Mouse (Mus musculus): Measurements from ENCODE around the gene 2310030G06Rik. TPM values are rescaled to one million over a fixed set of nuclear protein-coding genes. Genes with fewer than 3 reads are reported as not detected.

The 2310030G06Rik gene
- polyA plus RNA-seq, 1 experiment from 2014 or later: 1.7 TPM

DNA sequence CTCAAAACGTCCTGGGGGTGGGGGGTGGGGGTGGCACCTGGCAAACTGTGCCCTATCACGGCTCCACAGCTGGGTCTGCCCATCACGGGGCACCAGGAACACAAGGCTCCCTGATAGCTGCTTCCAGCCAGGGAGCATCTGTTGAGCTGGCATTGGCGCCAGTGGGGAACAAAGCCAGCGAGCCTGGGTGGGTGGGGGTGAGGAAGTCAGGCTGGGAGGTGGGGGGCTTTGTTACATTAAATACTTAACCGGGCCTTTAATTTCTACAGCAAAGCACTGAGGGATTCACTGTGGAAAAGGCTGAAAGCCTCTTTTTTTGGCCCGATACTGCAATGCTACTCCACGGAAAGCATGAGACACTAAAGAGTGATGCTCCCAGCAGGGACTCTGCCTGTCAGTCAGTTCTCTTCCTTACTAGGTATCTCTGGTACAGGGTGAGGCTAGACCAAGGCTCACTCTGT lies 23.9 kb downstream of the 2310030G06Rik start:
- Histone ChIP-seq H3K4me1 (replicated peaks; ENCODE audit: control insufficient read depth, insufficient read depth, low read length) (peaks cover 50% of the 10 kb centered on the region), H3K9me3 (ENCODE audit: control insufficient read depth, low read length) (no peaks in the 10 kb centered on the region), H3K27ac (ENCODE audit: low read length) (peak overlapping the region; percentile 74), H3K36me3 (ENCODE audit: control insufficient read depth, insufficient read depth) (no peaks in the 10 kb centered on the region), H3K4me2 (ENCODE audit: low read length) (peak overlapping the region; percentile 31), H3K27me3 (replicated peaks; ENCODE audit: control insufficient read depth, insufficient read depth, low read length) (no peaks in the 10 kb centered on the region), H3K9ac (replicated peaks; ENCODE audit: low read depth, low read length) (no peak overlapping the region), H3K4me3 (replicated peaks; ENCODE audit: low read length) (no peak overlapping the region)
- 16% methylated on average over 8 of the region's 8 CpGs for WGBS
- peak; percentile 66 for ATAC-seq

DNA sequence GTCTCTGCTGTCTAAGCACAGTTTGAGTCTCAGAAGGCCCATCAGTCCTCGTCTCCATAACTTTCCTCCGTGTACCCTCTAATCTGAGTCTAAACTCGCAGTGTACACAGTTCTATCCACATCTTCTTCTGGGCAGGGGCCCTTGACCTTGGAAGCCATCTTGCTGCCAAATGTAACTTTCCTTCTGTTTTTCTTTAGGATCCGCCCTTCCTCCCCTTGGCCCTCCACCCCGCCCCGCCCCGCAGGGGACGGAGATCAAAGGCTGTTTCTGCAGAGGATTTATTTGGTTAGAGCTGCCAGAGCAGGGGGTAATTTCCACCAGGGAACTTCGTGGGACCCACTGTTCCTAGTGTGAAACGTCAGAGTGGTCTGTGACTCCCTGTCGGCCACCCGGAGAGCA lies 25.3 kb downstream of the 2310030G06Rik start:
- no peak overlapping the region for H3K9ac ChIP-seq (replicated peaks; ENCODE audit: low read depth, low read length)

DNA sequence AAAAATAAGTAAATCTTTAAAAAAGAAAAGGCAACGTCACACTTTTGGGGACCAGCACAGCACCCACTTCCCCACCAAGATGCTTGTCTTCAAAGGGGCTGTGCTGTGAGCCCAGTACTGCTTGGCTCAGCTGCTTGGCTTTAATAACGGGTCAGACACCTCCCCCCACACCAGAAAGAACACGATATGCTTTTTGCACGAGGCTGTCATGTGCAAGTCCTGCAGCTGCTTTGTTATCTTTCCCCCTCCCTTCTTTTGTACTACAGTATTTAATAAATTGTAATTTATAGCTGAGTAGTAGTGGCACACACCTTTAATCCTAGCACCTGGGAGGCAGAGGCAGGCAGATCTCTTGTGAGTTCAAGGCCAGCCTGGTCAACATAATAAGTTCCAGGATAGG lies 27.5 kb downstream of the 2310030G06Rik start:
- Histone ChIP-seq H3K9me3 (ENCODE audit: control insufficient read depth, low read length) (no peaks in the 10 kb centered on the region), H3K4me2 (ENCODE audit: low read length) (no peak overlapping the region), H3K27me3 (replicated peaks; ENCODE audit: control insufficient read depth, insufficient read depth, low read length) (no peaks in the 10 kb centered on the region), H3K4me3 (replicated peaks; ENCODE audit: low read length) (no peak overlapping the region), H3K4me1 (replicated peaks; ENCODE audit: control insufficient read depth, insufficient read depth, low read length) (peaks cover 21% of the 10 kb centered on the region), H3K27ac (ENCODE audit: low read length) (no peak overlapping the region), H3K36me3 (ENCODE audit: control insufficient read depth, insufficient read depth) (no peaks in the 10 kb centered on the region), H3K9ac (replicated peaks; ENCODE audit: low read depth, low read length) (no peak overlapping the region)
- no peak for ATAC-seq
- WGBS: 83% methylated on average over 4 of the region's 4 CpGs

More for the DNA sequence above, 25.3 kb downstream of the 2310030G06Rik start:
- no peaks in the 10 kb centered on the region for H3K27me3 ChIP-seq (replicated peaks; ENCODE audit: control insufficient read depth, insufficient read depth, low read length)
- H3K4me2 ChIP-seq (ENCODE audit: low read length): no peak overlapping the region
- H3K9me3 ChIP-seq (ENCODE audit: control insufficient read depth, low read length): no peaks in the 10 kb centered on the region
- no peak for ATAC-seq
- H3K4me1 ChIP-seq (replicated peaks; ENCODE audit: control insufficient read depth, insufficient read depth, low read length): peaks cover 37% of the 10 kb centered on the region
- no peaks in the 10 kb centered on the region for H3K36me3 ChIP-seq (ENCODE audit: control insufficient read depth, insufficient read depth)
- no peak overlapping the region for H3K27ac ChIP-seq (ENCODE audit: low read length)
- H3K4me3 ChIP-seq (replicated peaks; ENCODE audit: low read length): no peak overlapping the region
- WGBS: 51% methylated on average over 12 of the region's 12 CpGs

DNA sequence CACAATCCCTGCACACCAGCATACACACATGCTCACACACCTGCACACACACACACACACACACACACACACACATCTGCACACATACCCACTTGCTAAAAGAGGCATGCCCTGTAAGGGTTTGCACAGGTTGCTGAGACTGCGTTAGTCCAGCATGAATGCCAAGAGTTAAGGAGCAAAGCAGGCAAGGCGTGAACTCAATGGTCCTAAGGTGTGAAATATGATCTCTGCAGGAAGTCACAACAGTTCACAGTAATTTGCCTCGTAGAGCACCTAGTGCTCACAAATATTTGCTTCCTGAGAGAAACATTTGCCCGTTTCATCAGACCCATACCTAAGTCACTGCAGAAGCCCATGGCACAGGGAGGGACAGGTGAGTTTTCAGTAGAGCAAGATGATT lies 32.1 kb downstream of the 2310030G06Rik start:
- no peak overlapping the region for H3K9ac ChIP-seq (replicated peaks; ENCODE audit: low read depth, low read length)
- no peak overlapping the region for H3K4me2 ChIP-seq (ENCODE audit: low read length)
- H3K4me3 ChIP-seq (replicated peaks; ENCODE audit: low read length): no peak overlapping the region
- 76% methylated on average over 4 of the region's 4 CpGs for WGBS
- H3K27ac ChIP-seq (ENCODE audit: low read length): no peak overlapping the region
- no peaks in the 10 kb centered on the region for H3K4me1 ChIP-seq (replicated peaks; ENCODE audit: control insufficient read depth, insufficient read depth, low read length)
- H3K27me3 ChIP-seq (replicated peaks; ENCODE audit: control insufficient read depth, insufficient read depth, low read length): no peaks in the 10 kb centered on the region
- no peaks in the 10 kb centered on the region for H3K9me3 ChIP-seq (ENCODE audit: control insufficient read depth, low read length)
- no peaks in the 10 kb centered on the region for H3K36me3 ChIP-seq (ENCODE audit: control insufficient read depth, insufficient read depth)
- ATAC-seq: no peak

DNA sequence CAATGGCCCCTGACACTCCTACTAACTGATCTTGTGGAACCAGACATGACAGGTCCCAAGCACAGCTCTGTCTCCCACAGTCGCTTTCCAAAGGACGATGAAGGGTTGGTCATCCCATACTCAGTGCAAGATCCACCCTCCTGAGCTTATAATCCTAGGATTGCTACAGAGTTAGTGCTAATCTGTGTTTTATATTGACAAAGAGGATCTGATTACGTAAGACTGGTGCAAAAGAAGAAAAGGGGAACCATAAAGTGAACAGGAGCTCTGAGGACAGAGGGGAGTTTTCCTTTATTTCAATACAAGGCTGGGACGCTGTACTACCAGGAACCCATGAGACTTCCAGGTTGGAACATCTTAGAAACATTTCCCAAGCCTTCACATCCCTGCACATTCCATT lies 35.0 kb downstream of the 2310030G06Rik start:
- H3K9ac ChIP-seq (replicated peaks; ENCODE audit: low read depth, low read length): no peak overlapping the region
- no peak overlapping the region for H3K4me3 ChIP-seq (replicated peaks; ENCODE audit: low read length)
- no peaks in the 10 kb centered on the region for H3K27me3 ChIP-seq (replicated peaks; ENCODE audit: control insufficient read depth, insufficient read depth, low read length)
- no peaks in the 10 kb centered on the region for H3K9me3 ChIP-seq (ENCODE audit: control insufficient read depth, low read length)
- 82% methylated on average over 4 of the region's 4 CpGs for WGBS
- no peak for ATAC-seq
- no peaks in the 10 kb centered on the region for H3K36me3 ChIP-seq (ENCODE audit: control insufficient read depth, insufficient read depth)
- H3K4me2 ChIP-seq (ENCODE audit: low read length): no peak overlapping the region
- no peak overlapping the region for H3K27ac ChIP-seq (ENCODE audit: low read length)
- no peaks in the 10 kb centered on the region for H3K4me1 ChIP-seq (replicated peaks; ENCODE audit: control insufficient read depth, insufficient read depth, low read length)

DNA sequence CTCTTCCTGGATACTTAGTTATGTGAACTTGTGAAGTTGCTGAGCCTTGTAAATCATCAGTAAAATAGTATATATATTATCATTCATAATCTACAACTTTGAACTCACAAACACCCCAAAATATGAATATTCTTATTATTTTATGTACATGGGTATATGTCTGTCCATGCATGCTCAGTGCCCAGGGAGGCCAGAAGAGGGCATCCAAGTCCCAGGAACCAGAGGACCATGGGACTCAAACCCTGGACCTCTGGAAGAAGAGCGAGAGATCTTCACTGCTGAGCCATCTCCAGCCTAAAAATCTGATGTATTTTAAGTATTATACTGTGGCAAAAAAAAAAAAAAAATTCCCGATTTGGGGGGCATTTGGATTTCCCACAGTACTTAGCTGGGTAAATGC lies 37.2 kb downstream of the 2310030G06Rik start:
- H3K27me3 ChIP-seq (replicated peaks; ENCODE audit: control insufficient read depth, insufficient read depth, low read length): no peaks in the 10 kb centered on the region
- no peaks in the 10 kb centered on the region for H3K9me3 ChIP-seq (ENCODE audit: control insufficient read depth, low read length)
- H3K36me3 ChIP-seq (ENCODE audit: control insufficient read depth, insufficient read depth): no peaks in the 10 kb centered on the region
- WGBS: 32% methylated on average over 2 of the region's 2 CpGs
- H3K4me2 ChIP-seq (ENCODE audit: low read length): no peak overlapping the region
- no peak overlapping the region for H3K9ac ChIP-seq (replicated peaks; ENCODE audit: low read depth, low read length)
- no peak overlapping the region for H3K4me3 ChIP-seq (replicated peaks; ENCODE audit: low read length)
- ATAC-seq: 0 out of 2 replicates have a peak, but pooled peaks have one; percentile 61
- no peak overlapping the region for H3K27ac ChIP-seq (ENCODE audit: low read length)
- no peaks in the 10 kb centered on the region for H3K4me1 ChIP-seq (replicated peaks; ENCODE audit: control insufficient read depth, insufficient read depth, low read length)

DNA sequence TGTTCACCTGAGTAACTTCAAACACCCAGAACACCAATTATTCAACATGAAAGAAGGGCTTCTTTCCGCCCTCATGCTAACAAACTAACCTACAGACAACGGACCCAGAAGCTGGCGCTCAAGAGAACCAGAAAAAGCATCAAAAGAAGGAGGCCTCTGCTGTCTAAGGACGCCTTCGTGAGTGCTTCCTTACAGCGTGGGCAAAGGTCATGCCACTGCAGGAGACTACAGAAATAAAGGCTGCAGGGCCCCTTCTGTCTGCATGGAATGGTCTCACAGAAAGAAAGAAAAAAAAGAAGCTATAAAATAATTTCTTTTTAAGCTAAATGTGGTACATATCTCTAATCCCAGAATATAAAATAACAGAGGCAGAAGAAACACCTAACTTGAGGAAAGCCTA lies 41.4 kb downstream of the 2310030G06Rik start:
- no peaks in the 10 kb centered on the region for H3K9me3 ChIP-seq (ENCODE audit: control insufficient read depth, low read length)
- 40% methylated on average over 6 of the region's 6 CpGs for WGBS
- H3K9ac ChIP-seq (replicated peaks; ENCODE audit: low read depth, low read length): no peak overlapping the region
- ATAC-seq: no peak
- no peak overlapping the region for H3K4me2 ChIP-seq (ENCODE audit: low read length)
- no peak overlapping the region for H3K4me3 ChIP-seq (replicated peaks; ENCODE audit: low read length)
- no peaks in the 10 kb centered on the region; the same call in 1 of the 2 replicates for H3K4me1 ChIP-seq (replicated peaks; ENCODE audit: control insufficient read depth, insufficient read depth, low read length)
- 0 out of 2 replicates have a peak, but pooled peaks cover 4% of the 10 kb centered on the region for H3K27me3 ChIP-seq (replicated peaks; ENCODE audit: control insufficient read depth, insufficient read depth, low read length)
- H3K27ac ChIP-seq (ENCODE audit: low read length): no peak overlapping the region
- H3K36me3 ChIP-seq (ENCODE audit: control insufficient read depth, insufficient read depth): no peaks in the 10 kb centered on the region

DNA sequence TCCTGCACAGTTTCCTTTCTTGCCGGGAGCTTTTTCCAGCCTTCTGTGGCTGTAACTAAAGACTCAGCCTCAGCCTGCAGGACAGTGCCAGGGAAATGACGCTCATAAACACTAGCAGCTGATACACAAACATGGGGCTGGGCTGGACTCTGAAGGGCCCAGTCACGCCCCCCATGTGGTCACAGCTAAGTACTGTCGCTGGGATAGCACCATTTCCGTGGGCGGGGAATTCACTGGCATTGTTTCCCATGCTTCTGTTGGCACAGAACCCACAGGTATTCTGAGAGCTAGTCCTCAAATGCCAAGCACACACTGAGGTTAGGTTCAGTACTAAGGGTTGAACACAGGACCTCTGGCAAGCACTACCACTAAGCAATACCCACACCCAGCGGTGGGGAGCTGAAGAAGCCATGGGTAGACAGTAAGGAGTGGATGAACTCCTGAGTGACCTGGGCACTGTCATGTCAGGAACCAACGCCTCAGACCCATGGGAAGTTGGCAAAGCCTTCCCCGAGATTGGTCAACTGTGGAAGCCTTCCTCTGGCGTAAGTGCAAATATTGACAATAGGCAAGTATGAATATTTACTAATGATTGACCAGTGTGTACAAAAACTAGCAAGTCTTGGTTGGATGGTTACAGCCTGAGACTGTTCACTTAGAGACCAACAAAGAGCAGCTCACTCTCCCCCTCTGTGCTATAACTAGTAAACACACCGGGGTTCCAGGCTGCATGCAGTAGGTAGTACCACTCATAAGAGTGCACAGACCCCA lies 45.2 kb downstream of the 2310030G06Rik start:
- Histone ChIP-seq H3K4me3 (replicated peaks; ENCODE audit: low read length) (no peak overlapping the region), H3K27ac (ENCODE audit: low read length) (no peak overlapping the region), H3K4me1 (replicated peaks; ENCODE audit: control insufficient read depth, insufficient read depth, low read length) (peaks cover 19% of the 10 kb centered on the region), H3K9ac (replicated peaks; ENCODE audit: low read depth, low read length) (no peak overlapping the region), H3K4me2 (ENCODE audit: low read length) (no peak overlapping the region), H3K9me3 (ENCODE audit: control insufficient read depth, low read length) (no peaks in the 10 kb centered on the region), H3K36me3 (ENCODE audit: control insufficient read depth, insufficient read depth) (no peaks in the 10 kb centered on the region), H3K27me3 (replicated peaks; ENCODE audit: control insufficient read depth, insufficient read depth, low read length) (0 out of 2 replicates have a peak, but pooled peaks cover 4% of the 10 kb centered on the region)
- ATAC-seq: no peak
- WGBS: 62% methylated on average over 11 of the region's 11 CpGs

DNA sequence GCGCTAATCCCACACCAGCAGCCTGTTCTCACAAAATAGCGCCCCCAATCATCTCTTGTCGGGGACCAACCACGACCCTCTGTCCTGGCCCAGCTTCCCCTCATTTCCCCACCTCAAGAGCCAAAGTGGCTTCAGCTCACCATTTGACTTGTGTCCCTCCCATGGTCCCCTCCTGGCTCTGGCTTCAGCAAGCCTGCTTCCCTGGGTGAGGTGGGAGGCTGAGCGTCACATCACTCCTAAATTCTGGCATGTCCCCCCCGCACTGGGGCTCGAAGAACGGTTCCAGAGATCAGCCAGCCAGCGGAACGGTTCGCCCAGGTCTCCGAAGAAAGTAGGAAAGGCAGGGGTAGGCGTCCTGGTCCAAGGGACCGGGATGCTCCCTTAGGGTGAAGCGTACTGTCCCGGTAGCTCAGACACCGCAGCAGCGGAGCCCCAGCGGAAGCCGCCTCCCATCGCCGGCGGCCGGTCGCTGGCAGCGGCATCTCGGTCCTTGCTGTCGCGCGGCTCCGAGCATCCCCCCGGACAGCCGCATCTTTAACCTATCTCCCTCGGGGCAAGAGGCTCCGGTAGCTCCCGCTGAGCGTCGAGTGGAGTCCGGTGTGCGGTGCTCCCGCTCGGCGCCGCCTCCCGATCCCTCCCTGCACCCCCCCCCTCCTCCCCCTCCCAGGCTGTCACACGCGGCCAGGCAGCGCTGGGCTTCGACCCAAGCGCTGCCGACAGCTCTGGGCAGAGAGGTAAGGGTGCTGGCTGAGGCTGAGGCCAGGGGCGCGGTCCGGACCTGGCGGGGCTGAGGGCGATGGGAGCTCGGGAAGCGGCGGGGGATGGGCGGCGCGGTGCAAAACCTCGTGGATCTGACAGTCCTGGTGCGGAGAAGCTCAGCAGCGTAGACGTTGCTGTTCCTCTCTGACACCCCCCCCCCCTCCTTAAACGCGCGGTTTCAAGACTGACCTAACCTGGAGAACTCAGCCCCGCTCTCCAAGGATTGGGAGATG lies 47.6 kb downstream of the 2310030G06Rik start:
- Histone ChIP-seq H3K36me3 (ENCODE audit: control insufficient read depth, insufficient read depth) (no peaks in the 10 kb centered on the region), H3K27me3 (replicated peaks; ENCODE audit: control insufficient read depth, insufficient read depth, low read length) (0 out of 2 replicates have a peak, but pooled peaks cover 4% of the 10 kb centered on the region), H3K4me3 (replicated peaks; ENCODE audit: low read length) (peak overlapping the region; percentile 75), H3K27ac (ENCODE audit: low read length) (peak overlapping the region; percentile 69), H3K4me2 (ENCODE audit: low read length) (peak overlapping the region; percentile 75), H3K9ac (replicated peaks; ENCODE audit: low read depth, low read length) (peak overlapping the region; percentile 89), H3K9me3 (ENCODE audit: control insufficient read depth, low read length) (no peaks in the 10 kb centered on the region), H3K4me1 (replicated peaks; ENCODE audit: control insufficient read depth, insufficient read depth, low read length) (peaks cover 19% of the 10 kb centered on the region)
- ATAC-seq: peak; percentile 51
- under 1% methylated on average over 66 of the region's 70 CpGs for WGBS
